Mouse (Mus musculus): ENCODE measurements around the gene Cdyl2.
A peak's percentile ranks its signal among the peaks of the same experiment; 100 is the strongest.

DNA sequence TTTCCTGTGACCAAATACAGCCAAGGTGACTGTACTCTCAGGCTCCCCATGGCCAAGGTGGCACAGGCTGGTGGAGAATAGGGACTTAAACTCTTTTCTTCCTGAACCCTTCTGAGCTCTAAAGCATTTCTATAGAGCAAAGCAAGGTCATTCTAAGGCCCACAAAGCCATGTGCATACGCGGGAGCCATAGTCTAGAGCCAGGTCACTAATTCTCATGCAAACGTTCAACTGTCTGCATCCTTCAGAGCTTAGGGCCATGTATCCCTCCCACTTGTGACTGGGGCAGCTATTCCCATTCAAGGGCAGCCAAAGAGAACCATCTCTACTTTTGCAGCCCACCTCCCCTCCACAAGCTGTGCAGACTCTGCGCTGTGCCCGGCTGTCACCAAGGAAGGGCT lies 159.7 kb downstream of the Cdyl2 start:
- TF ChIP-seq CTCF (IDR thresholded peaks at IDR 0.05; ENCODE audit: low read depth, low read length) (no peak), EP300 (IDR thresholded peaks at IDR 0.05; ENCODE audit: insufficient read depth, low read depth, low read length) (peak; percentile 71; the same call in 1 of the 2 replicates), POLR2A (IDR thresholded peaks at IDR 0.05; ENCODE audit: insufficient read depth, low read length) (no peak)
